Mouse (Mus musculus) stomach, postnatal 0 days (tissue): ENCODE measurements around the gene Mmp28.

Experiments
- CTCF ChIP-seq: IDR thresholded peaks from 2 replicates; pipeline ENCODE4 v1.5.1; 2016; ENCODE audit warnings: antibody characterized with exemption, low read depth, mild to moderate bottlenecking, moderate library complexity
- EP300 ChIP-seq: optimal IDR thresholded peaks from 2 replicates; pipeline ENCODE3; 2016; ENCODE audit warnings: antibody characterized with exemption

DNA sequence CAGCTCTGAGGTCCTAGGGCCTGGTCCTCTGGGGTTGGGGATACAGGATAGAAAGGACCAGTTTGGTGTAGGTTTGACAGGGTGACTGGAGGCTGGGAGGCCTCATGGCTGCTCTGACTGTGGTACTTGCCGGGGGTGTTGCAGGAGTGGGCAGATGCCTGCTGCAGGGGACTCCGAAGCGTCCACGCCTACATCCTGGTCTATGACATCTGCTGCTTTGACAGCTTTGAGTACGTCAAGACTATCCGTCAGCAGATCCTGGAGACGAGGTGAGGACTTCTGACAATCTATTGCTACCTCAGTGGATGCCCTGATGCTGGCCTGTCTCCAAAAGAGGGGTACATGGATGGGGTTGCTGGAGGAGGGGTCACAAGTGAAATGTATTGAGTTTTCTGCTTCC is 45.2 kb downstream of the Mmp28 start:
- TF ChIP-seq EP300, result no peak
- no peak for TF ChIP-seq CTCF
